Mouse (Mus musculus) granulocyte monocyte progenitor cell, adult 5-6 weeks (primary cell): ENCODE data around the gene Sh3yl1. TPM values are rescaled to one million over a fixed set of nuclear protein-coding genes. Genes with fewer than 3 reads are reported as not detected.

Experiments used
- ATAC-seq: replicated peaks from 2 replicates; pipeline ENCODE4 v1.8.0; 2016; ENCODE audit warnings: mild to moderate bottlenecking, moderate TSS enrichment, inconsistent platforms; ENCODE audit not compliant: poor library complexity, severe bottlenecking
- total RNA-seq, 2 experiments: library from RNA; stranded (forward) in 1 of 2; stranded (reverse) in 1 of 2; fragments of 200-712, 200-1000 nt in 1 of 2; fragments of >200 nt in 1 of 2; fragmentation: Nextera tagmentation in 1 of 2; gene quantifications; 2 replicates each; pipeline ENCODE4 v1.2.3; 2014 to 2017

Gene Sh3yl1
- total RNA-seq, 2 experiments from 2014 or later: 2.4 to 3.0 TPM

DNA sequence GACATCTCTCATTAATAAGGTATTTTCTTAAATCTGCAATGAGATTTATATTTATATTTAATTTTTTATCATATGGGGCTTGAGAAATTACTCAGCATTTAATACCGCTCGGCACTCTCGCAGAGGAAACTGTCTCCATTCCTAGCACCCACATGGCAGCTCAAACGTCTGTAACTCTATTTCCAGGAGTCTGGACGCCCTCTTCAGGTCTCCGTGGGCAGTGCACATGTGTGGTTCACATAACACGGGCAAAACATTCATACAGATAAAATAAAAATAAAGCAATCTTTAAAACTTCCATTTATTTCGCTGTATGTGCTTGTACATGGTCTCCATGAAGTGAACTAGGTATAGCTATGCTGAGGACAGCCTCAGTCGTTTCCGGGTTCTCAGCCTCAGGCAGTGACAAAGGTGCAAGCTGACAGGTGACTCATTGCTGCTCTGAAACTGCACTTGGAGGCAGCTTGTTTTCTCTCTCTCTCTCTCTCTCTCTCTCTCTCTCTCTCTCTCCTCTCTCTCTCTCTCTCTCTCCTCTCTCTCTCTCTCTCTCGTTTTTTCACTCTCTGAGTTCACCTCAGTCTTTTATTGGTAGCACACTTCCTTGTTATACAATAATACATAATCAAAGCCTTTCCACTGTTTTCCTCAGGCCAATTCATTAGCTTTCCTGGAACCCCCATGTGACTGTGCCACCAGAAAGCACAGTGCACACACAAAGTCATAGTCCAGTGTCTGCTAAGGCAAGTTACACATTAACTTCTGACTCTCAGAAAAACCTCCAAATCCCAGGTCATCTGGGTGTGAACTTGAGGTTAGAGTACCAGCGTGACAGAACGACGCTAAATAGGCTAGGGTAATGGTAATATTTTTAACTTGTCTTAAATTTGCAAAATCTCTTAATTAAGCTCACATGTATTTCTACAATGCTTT, 31.9 kb downstream of the Sh3yl1 start:
- no peak for ATAC-seq

DNA sequence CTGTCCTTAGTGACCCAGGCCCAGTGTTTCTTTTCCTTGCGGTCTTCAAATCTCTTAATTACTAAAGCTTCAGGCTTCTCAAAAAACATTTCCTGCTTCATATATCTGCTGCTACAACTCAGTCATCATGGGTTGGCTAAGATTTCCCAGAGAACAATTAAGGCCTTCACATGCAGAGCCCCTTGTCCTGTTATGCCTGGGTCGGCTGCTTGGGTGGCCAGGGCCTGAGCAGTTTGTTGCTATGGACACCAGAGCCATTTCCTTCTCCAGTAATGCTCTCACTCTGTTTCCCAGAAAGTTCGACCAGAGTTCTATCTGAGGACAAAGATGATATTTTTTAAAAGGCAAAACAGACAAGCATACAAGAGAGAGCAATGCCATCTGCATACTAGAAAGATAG, 32.7 kb downstream of the Sh3yl1 start:
- no peak for ATAC-seq

DNA sequence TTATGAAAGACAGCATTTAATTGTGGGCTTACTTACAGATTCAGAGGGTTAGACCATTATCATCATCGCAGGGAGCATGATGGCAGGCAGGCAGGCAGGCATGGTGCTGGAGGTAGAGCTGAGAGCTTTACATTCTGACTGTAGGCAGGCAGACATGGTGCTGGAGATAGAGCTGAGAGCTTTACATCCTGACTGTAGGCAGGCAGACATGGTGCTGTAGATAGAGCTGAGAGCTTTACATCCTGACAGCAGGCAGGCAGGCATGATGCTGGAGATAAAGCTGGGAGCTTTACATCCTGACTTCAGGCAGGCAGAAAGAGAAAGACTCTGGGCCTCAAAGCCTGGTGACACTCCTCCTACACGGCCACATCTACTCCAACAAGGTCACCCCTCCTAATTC, 59.2 kb downstream of the Sh3yl1 start:
- ATAC-seq: no peak

DNA sequence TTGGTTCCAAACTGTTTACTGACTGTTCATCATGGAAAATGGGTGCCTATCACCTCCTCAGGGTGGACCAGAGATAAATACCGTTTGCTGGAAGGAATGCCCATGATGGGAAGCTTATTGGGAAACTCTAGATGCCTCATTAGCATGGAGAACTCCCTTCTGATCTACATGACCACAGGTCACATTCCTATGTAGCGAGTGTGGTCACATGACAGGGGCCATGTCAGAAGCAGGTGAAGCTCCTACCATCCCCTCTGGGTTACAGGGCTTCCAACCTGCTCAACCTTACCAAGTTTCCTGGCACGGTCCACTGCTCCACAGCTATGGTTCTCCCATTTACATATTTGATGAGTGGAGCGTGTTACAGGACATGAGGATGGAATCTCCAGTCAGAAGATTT, 92.3 kb downstream of the Sh3yl1 start:
- ATAC-seq: no peak

DNA sequence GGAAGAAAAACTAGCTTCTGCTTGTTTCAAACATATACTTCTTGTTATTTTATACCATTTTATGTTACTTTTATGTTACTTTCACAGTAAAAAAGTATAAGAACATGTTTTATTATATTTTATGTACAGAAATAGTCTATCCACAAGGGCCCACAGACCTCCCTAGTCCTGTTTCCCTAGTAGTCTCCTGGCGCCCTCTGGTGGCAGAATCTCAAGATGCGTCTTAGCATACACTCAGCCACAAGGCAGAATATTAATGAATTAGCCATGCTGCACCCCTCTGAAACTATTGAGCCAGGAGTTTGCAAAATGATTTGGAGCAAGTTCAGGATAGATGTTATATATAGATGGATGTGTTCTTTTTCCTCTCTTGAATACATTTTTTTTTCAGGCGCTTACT, 93.5 kb downstream of the Sh3yl1 start:
- ATAC-seq: peak; percentile 91

DNA sequence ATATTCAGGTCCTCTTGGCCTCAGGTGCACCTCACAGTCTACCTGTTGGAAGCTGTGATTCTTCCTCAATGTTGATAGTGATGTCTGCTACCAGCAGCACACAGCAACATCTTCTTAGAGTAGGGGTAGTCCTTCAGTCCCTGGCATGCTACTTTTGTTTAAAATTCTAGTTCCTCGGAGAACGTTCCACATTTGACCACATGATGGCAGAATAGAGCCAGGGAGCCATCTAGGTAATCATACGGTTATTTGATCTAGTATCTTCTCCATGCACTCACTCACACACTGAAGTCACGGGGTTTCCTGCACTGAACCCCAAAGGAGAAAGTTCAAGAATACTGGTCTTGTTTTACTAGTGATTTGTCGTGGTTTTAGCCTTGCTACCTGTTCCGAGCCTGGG, 96.7 kb downstream of the Sh3yl1 start:
- peak; percentile 63 for ATAC-seq

Other genes starting within 250 kb of the Sh3yl1 start
- not detected in 2 replicates for gene Alkal2, start 27.3 kb upstream of the Sh3yl1 start, total RNA-seq (2014; fragmentation: Nextera tagmentation)
- gene Alkal2, start 27.3 kb upstream of the Sh3yl1 start, total RNA-seq (2017): not detected in 2 replicates
- 55.3 and 61.0 TPM in 2 replicates for gene Acp1, start 79 bp upstream of the Sh3yl1 start, total RNA-seq (2014; fragmentation: Nextera tagmentation)
- 69.7 and 69.8 TPM in 2 replicates for gene Acp1, start 79 bp upstream of the Sh3yl1 start, total RNA-seq (2017)
- gene Fam110c, start 162.2 kb downstream of the Sh3yl1 start, total RNA-seq (2014; fragmentation: Nextera tagmentation): not detected in 2 replicates
- gene Fam110c, start 162.2 kb downstream of the Sh3yl1 start, total RNA-seq (2017): 0.31 TPM in 1 of 2 replicates, not detected in the other